Mouse (Mus musculus): ENCODE measurements around the gene Fam71b. TPM values are rescaled to one million over a fixed set of nuclear protein-coding genes. Genes with fewer than 3 reads are reported as not detected.

Fam71b gene
- 0.44 TPM for total RNA-seq (2023)

GRCm38 (mm10) chr11:46396167-46396859 is at the start of gene Fam71b:
Fam71b (plus strand) TSS chr11:46396559.

GRCm38 (mm10) chr11:46389336-46390117 is 6.8 kb upstream of the Fam71b start, which contains the start of gene Itk:
Itk (minus strand) TSS chr11:46389515.

GRCm38 (mm10) chr11:46436760-46437458 is 40.5 kb downstream of the Fam71b start, which contains the start of gene Med7:
Med7 (plus strand) TSS chr11:46436925.

GRCm38 (mm10) chr11:46454453-46455045 is 58.2 kb downstream of the Fam71b start, which contains the start of gene Havcr2:
Havcr2 (plus strand) TSS chr11:46454935.

Other genes with a start within 250 kb of the Fam71b start
- gene Nipal4, start 230.1 kb upstream of the Fam71b start, total RNA-seq (2023) = 0.21 TPM
- not detected for gene Fndc9, start 161.0 kb upstream of the Fam71b start, total RNA-seq (2023)
- 167 TPM for gene Cyfip2, start 83.7 kb upstream of the Fam71b start, total RNA-seq (2023)
- gene Itk, start 7.0 kb upstream of the Fam71b start, total RNA-seq (2023) = 537 TPM
- gene Med7, start 40.4 kb downstream of the Fam71b start, total RNA-seq (2023) = 25.5 TPM
- gene Havcr2, start 58.4 kb downstream of the Fam71b start, total RNA-seq (2023) = 0.24 TPM
- gene Gm12169, start 127.7 kb downstream of the Fam71b start, total RNA-seq (2023) = not detected
- gene BC053393, start 175.0 kb downstream of the Fam71b start, total RNA-seq (2023) = not detected
- gene Dppa1, start 232.7 kb downstream of the Fam71b start, total RNA-seq (2023) = not detected

Measured in CD4-positive naive resting alpha-beta T cell, adult 57 days (primary cell).